Mouse (Mus musculus): ENCODE data around the gene Dpm3. TPM values are rescaled to one million over a fixed set of nuclear protein-coding genes. Genes with fewer than 3 reads are reported as not detected.

Gene Dpm3
- total and polyA plus RNA-seq, 2 experiments from 2014 or later: 97.8 to 347 TPM

- no peak for ATAC-seq
- Histone ChIP-seq H3K27ac (no peak overlapping the region), H3K4me2 (ENCODE audit: low read depth, low read length) (no peak overlapping the region), H3K36me3 (ENCODE audit: insufficient read depth, low read length) (no peaks in the 10 kb centered on the region), H3K4me1 (ENCODE audit: insufficient read depth, low read length) (peaks cover 18% of the 10 kb centered on the region), H3K9me3 (ENCODE audit: low read length) (no peaks in the 10 kb centered on the region), H3K4me3 (ENCODE audit: low read length) (no peak overlapping the region), H3K9ac (replicated peaks; ENCODE audit: low read length) (no peak overlapping the region), H3K27me3 (ENCODE audit: insufficient read depth, low read length) (no peaks in the 10 kb centered on the region)
- 45% methylated on average over 6 of the region's 6 CpGs for WGBS
- no peak for TF ChIP-seq CTCF (IDR thresholded peaks at IDR 0.05; ENCODE audit: low read depth)
- peak; percentile 28 for DNase-seq (ENCODE audit: low spot score)
Measured at GRCm38 (mm10) chr3:89271760-89272159, 12.6 kb downstream of the Dpm3 start.

- Histone ChIP-seq H3K4me2 (ENCODE audit: low read depth, low read length) (no peak overlapping the region), H3K27me3 (ENCODE audit: insufficient read depth, low read length) (no peaks in the 10 kb centered on the region), H3K4me1 (ENCODE audit: insufficient read depth, low read length) (peaks cover 14% of the 10 kb centered on the region; the same call in 1 of the 2 replicates), H3K36me3 (ENCODE audit: insufficient read depth, low read length) (no peaks in the 10 kb centered on the region), H3K27ac (no peak overlapping the region), H3K9me3 (ENCODE audit: low read length) (no peaks in the 10 kb centered on the region), H3K9ac (replicated peaks; ENCODE audit: low read length) (no peak overlapping the region), H3K4me3 (ENCODE audit: low read length) (no peak overlapping the region)
- 90% methylated on average over 13 of the region's 13 CpGs for WGBS
- ATAC-seq (no peak), DNase-seq (ENCODE audit: low spot score) (no peak)
- TF ChIP-seq CTCF (IDR thresholded peaks at IDR 0.05; ENCODE audit: low read depth): no peak
Measured at GRCm38 (mm10) chr3:89276061-89276460, 16.9 kb downstream of the Dpm3 start.

GRCm38 (mm10) chr3:89277281-89278021, 18.3 kb downstream of the Dpm3 start:
- ATAC-seq: no peak
- H3K27ac ChIP-seq: no peak overlapping the region
- no peak overlapping the region for H3K9ac ChIP-seq (replicated peaks; ENCODE audit: low read length)

GRCm38 (mm10) chr3:89278107-89278506, 18.9 kb downstream of the Dpm3 start:
- Histone ChIP-seq H3K4me2 (ENCODE audit: low read depth, low read length) (peak overlapping the region; percentile 89), H3K36me3 (ENCODE audit: insufficient read depth, low read length) (no peaks in the 10 kb centered on the region), H3K27me3 (ENCODE audit: insufficient read depth, low read length) (no peaks in the 10 kb centered on the region), H3K4me3 (ENCODE audit: low read length) (peak overlapping the region; percentile 14; the same call in 1 of the 2 replicates), H3K9me3 (ENCODE audit: low read length) (no peaks in the 10 kb centered on the region), H3K27ac (no peak overlapping the region), H3K4me1 (ENCODE audit: insufficient read depth, low read length) (peaks cover 14% of the 10 kb centered on the region; the same call in 1 of the 2 replicates), H3K9ac (replicated peaks; ENCODE audit: low read length) (no peak overlapping the region)
- 69% methylated on average over 7 of the region's 7 CpGs for WGBS
- TF ChIP-seq CTCF (IDR thresholded peaks at IDR 0.05; ENCODE audit: low read depth): no peak
- ATAC-seq: no peak
- DNase-seq (ENCODE audit: low spot score): no peak

More at GRCm38 (mm10) chr3:89277281-89278021, 18.3 kb downstream of the Dpm3 start:
- peak; percentile 20 for DNase-seq (ENCODE audit: low spot score)
- no peaks in the 10 kb centered on the region for H3K9me3 ChIP-seq (ENCODE audit: low read length)
- peak overlapping the region; percentile 89; the same call in 1 of the 2 replicates for H3K4me2 ChIP-seq (ENCODE audit: low read depth, low read length)
- H3K36me3 ChIP-seq (ENCODE audit: insufficient read depth, low read length): no peaks in the 10 kb centered on the region
- no peak for TF ChIP-seq CTCF (IDR thresholded peaks at IDR 0.05; ENCODE audit: low read depth)
- peak overlapping the region; percentile 14; the same call in 1 of the 2 replicates for H3K4me3 ChIP-seq (ENCODE audit: low read length)
- H3K27me3 ChIP-seq (ENCODE audit: insufficient read depth, low read length): no peaks in the 10 kb centered on the region
- 54% methylated on average over 14 of the region's 14 CpGs for WGBS
- peaks cover 14% of the 10 kb centered on the region; the same call in 1 of the 2 replicates for H3K4me1 ChIP-seq (ENCODE audit: insufficient read depth, low read length)

GRCm38 (mm10) chr3:89278643-89279042, 19.5 kb downstream of the Dpm3 start:
- Histone ChIP-seq H3K27me3 (ENCODE audit: insufficient read depth, low read length) (no peaks in the 10 kb centered on the region), H3K4me1 (ENCODE audit: insufficient read depth, low read length) (peaks cover 14% of the 10 kb centered on the region; the same call in 1 of the 2 replicates), H3K4me3 (ENCODE audit: low read length) (peak overlapping the region; percentile 49), H3K4me2 (ENCODE audit: low read depth, low read length) (peak overlapping the region; percentile 89), H3K9ac (replicated peaks; ENCODE audit: low read length) (peak overlapping the region; percentile 57), H3K36me3 (ENCODE audit: insufficient read depth, low read length) (no peaks in the 10 kb centered on the region), H3K9me3 (ENCODE audit: low read length) (no peaks in the 10 kb centered on the region), H3K27ac (peak overlapping the region; percentile 73; the same call in 1 of the 2 replicates)
- DNase-seq (ENCODE audit: low spot score) (no peak), ATAC-seq (no peak)
- WGBS: 33% methylated on average over 8 of the region's 8 CpGs
- TF ChIP-seq CTCF (IDR thresholded peaks at IDR 0.05; ENCODE audit: low read depth): no peak

- H3K27me3 ChIP-seq (ENCODE audit: insufficient read depth, low read length): no peaks in the 10 kb centered on the region
- peak overlapping the region; percentile 73 for H3K27ac ChIP-seq
- H3K4me2 ChIP-seq (ENCODE audit: low read depth, low read length): peak overlapping the region; percentile 89
- H3K4me3 ChIP-seq (ENCODE audit: low read length): peak overlapping the region; percentile 49
- H3K4me1 ChIP-seq (ENCODE audit: insufficient read depth, low read length): peaks cover 14% of the 10 kb centered on the region; the same call in 1 of the 2 replicates
- ATAC-seq (peak; percentile 76), DNase-seq (ENCODE audit: low spot score) (peak; percentile 85)
- WGBS: 2% methylated on average over 35 of the region's 35 CpGs
- H3K9me3 ChIP-seq (ENCODE audit: low read length): no peaks in the 10 kb centered on the region
- H3K9ac ChIP-seq (replicated peaks; ENCODE audit: low read length): peak overlapping the region; percentile 57
- no peaks in the 10 kb centered on the region for H3K36me3 ChIP-seq (ENCODE audit: insufficient read depth, low read length)
- TF ChIP-seq CTCF (IDR thresholded peaks at IDR 0.05; ENCODE audit: low read depth): no peak
Measured at GRCm38 (mm10) chr3:89279153-89279890, 20.2 kb downstream of the Dpm3 start.

Measured in hindbrain, postnatal 0 days (tissue).